ENCODE assay signal across 8 mouse cellular contexts in genomic region chr6:99803983-99804904, GRCm38 (mm10).
A peak's percentile ranks its signal among the peaks of the same experiment; 100 is the strongest.
DNase-seq lines count a peak whose midpoint lies in the region; ATAC-seq lines count a peak whose summit lies in the region.

No protein-coding gene starts in this region.

- no peaks in the 10 kb centered on the region for H3K9me3 ChIP-seq in hindbrain, embryonic 15.5 days

- WGBS in hindbrain, embryonic 15.5 days: 20% methylated on average over 25 of the region's 25 CpGs

- no peaks in the 10 kb centered on the region for H3K36me3 ChIP-seq in hindbrain, embryonic 15.5 days

- peaks cover 16% of the 10 kb centered on the region; the same call in 1 of the 2 replicates for H3K27me3 ChIP-seq in hindbrain, embryonic 15.5 days

- H3K4me3 ChIP-seq in hindbrain, embryonic 15.5 days: no peak overlapping the region

- peak overlapping the region; percentile 44 for H3K4me2 ChIP-seq in hindbrain, embryonic 15.5 days

- peaks cover 8% of the 10 kb centered on the region; the same call in 1 of the 2 replicates for H3K4me1 ChIP-seq in hindbrain, embryonic 15.5 days (replicated peaks)

- peak; percentile 87 for ATAC-seq in hindbrain, embryonic 15.5 days (ENCODE audit: low FRiP score, low read depth)

- no peak overlapping the region for H3K9ac ChIP-seq in hindbrain, embryonic 15.5 days

- no peak overlapping the region for H3K27ac ChIP-seq in hindbrain, embryonic 15.5 days (replicated peaks)

- DNase-seq in R1 (ENCODE audit: low read depth, low spot score): peak; percentile 92
- peak; percentile 95 to 96 for DNase-seq in cerebellum, postnatal 25 days
- peak; percentile 94 to 96 for DNase-seq in frontal cortex, postnatal 36 days (ENCODE audit: low spot score in 2 of 2)
- peak; percentile 91 to 93 for DNase-seq in layer of hippocampus, postnatal 36 days
- peak; percentile 86 to 92 for DNase-seq in lung, postnatal 4 days
- DNase-seq in right cerebral cortex, adult 2 months (ENCODE audit: low spot score in 2 of 2): peak; percentile 97 to 98
- peak; percentile 92 for DNase-seq in urinary bladder, postnatal 14 days (ENCODE audit: low spot score)
